In genomic region chr4:32862751-32863446, GRCm38 (mm10) we compare ENCODE assay signal across 10 mouse cellular contexts.
DNase-seq lines count a peak whose midpoint lies in the region; ATAC-seq lines count a peak whose summit lies in the region.
"Had no signal": no experiment of that assay in that cellular context is flagged by ENCODE, and none has a peak within 500 bp of the region (broad histone marks: within the 10 kb centered on the region; RNA-seq: fewer than 3 reads in every experiment).

No protein-coding gene starts in this region.

- no peak overlapping the region for H3K27ac ChIP-seq in kidney, embryonic 14.5 days (ENCODE audit: low read depth, low read length)
- H3K27ac ChIP-seq in hindbrain, embryonic 15.5 days (replicated peaks), result peak overlapping the region; percentile 72
- peak overlapping the region; percentile 75 for H3K27ac ChIP-seq in midbrain, embryonic 15.5 days
- H3K27ac ChIP-seq: lung, embryonic 15.5 days had no signal

- H3K9me3 ChIP-seq in kidney, embryonic 14.5 days (ENCODE audit: control insufficient read depth, low read length), result no peaks in the 10 kb centered on the region
- no peaks in the 10 kb centered on the region for H3K9me3 ChIP-seq in hindbrain, embryonic 15.5 days
- no peaks in the 10 kb centered on the region for H3K9me3 ChIP-seq in midbrain, embryonic 15.5 days
- H3K9me3 ChIP-seq: lung, embryonic 15.5 days had no signal

- DNase-seq in kidney, postnatal 14 days, result no peak
- peak; percentile 40 for DNase-seq in embryo, embryonic 11 days
- no peak for DNase-seq in gastrocnemius, postnatal 25 days
- DNase-seq in kidney, adult 8-10 months, result no peak
- DNase-seq in ovary, postnatal 14 days (ENCODE audit: low spot score), result no peak

- H3K9ac ChIP-seq in kidney, embryonic 14.5 days (ENCODE audit: low read depth, low read length), result no peak overlapping the region
- peak overlapping the region; percentile 51; the same call in 1 of the 2 replicates for H3K9ac ChIP-seq in hindbrain, embryonic 15.5 days
- peak overlapping the region; percentile 47 for H3K9ac ChIP-seq in midbrain, embryonic 15.5 days
- H3K9ac ChIP-seq: lung, embryonic 15.5 days had no signal

- H3K4me2 ChIP-seq in kidney, embryonic 14.5 days (replicated peaks; ENCODE audit: low read depth, low read length), result no peak overlapping the region
- H3K4me2 ChIP-seq in hindbrain, embryonic 15.5 days, result peak overlapping the region; percentile 70
- peak overlapping the region; percentile 59 for H3K4me2 ChIP-seq in midbrain, embryonic 15.5 days
- H3K4me2 ChIP-seq: lung, embryonic 15.5 days had no signal

- H3K4me1 ChIP-seq in kidney, embryonic 14.5 days (ENCODE audit: control insufficient read depth, insufficient read depth, low read length), result peaks cover 13% of the 10 kb centered on the region; the same call in 1 of the 2 replicates
- H3K4me1 ChIP-seq in hindbrain, embryonic 15.5 days (replicated peaks), result peaks cover 55% of the 10 kb centered on the region
- peaks cover 59% of the 10 kb centered on the region for H3K4me1 ChIP-seq in midbrain, embryonic 15.5 days
- H3K4me1 ChIP-seq: lung, embryonic 15.5 days had no signal

- no peaks in the 10 kb centered on the region for H3K36me3 ChIP-seq in kidney, embryonic 14.5 days (ENCODE audit: control insufficient read depth, insufficient read depth, low read length)
- H3K36me3 ChIP-seq in hindbrain, embryonic 15.5 days, result no peaks in the 10 kb centered on the region
- H3K36me3 ChIP-seq in midbrain, embryonic 15.5 days (replicated peaks), result no peaks in the 10 kb centered on the region
- H3K36me3 ChIP-seq: lung, embryonic 15.5 days had no signal

- no peaks in the 10 kb centered on the region for H3K27me3 ChIP-seq in kidney, embryonic 14.5 days (ENCODE audit: control insufficient read depth, insufficient read depth, low read length)
- H3K27me3 ChIP-seq in hindbrain, embryonic 15.5 days, result no peaks in the 10 kb centered on the region
- H3K27me3 ChIP-seq in midbrain, embryonic 15.5 days (replicated peaks), result no peaks in the 10 kb centered on the region
- H3K27me3 ChIP-seq: CH12.LX had no signal

- ATAC-seq in kidney, embryonic 14.5 days (ENCODE audit: low FRiP score, low TSS enrichment), result peak; percentile 30; the same call in 1 of the 2 replicates
- ATAC-seq in hindbrain, embryonic 15.5 days (ENCODE audit: low FRiP score, low read depth), result 0 out of 2 replicates have a peak, but pooled peaks have one; percentile 8
- ATAC-seq in midbrain, embryonic 15.5 days (replicated peaks), result 0 out of 2 replicates have a peak, but pooled peaks have one; percentile 2

- 28% methylated on average over 15 of the region's 15 CpGs for WGBS in kidney, embryonic 14.5 days
- 20% methylated on average over 15 of the region's 15 CpGs for WGBS in hindbrain, embryonic 15.5 days
- WGBS in midbrain, embryonic 15.5 days, result 37% methylated on average over 15 of the region's 15 CpGs

- H3K4me3 ChIP-seq in kidney, embryonic 14.5 days (ENCODE audit: low read length), result no peak overlapping the region
- H3K4me3 ChIP-seq in hindbrain, embryonic 15.5 days, result peak overlapping the region; percentile 45
- H3K4me3 ChIP-seq in midbrain, embryonic 15.5 days, result peak overlapping the region; percentile 41
- H3K4me3 ChIP-seq: lung, embryonic 15.5 days had no signal
